Mouse (Mus musculus): ENCODE measurements around the gene Ppcdc. TPM values are rescaled to one million over a fixed set of nuclear protein-coding genes. Genes with fewer than 3 reads are reported as not detected.

Ppcdc gene
- polyA plus RNA-seq (2016; fragmentation: Nextera tagmentation; extraction: Ambion mirVana): 25.8 and 26.7 TPM in 2 replicates

DNA sequence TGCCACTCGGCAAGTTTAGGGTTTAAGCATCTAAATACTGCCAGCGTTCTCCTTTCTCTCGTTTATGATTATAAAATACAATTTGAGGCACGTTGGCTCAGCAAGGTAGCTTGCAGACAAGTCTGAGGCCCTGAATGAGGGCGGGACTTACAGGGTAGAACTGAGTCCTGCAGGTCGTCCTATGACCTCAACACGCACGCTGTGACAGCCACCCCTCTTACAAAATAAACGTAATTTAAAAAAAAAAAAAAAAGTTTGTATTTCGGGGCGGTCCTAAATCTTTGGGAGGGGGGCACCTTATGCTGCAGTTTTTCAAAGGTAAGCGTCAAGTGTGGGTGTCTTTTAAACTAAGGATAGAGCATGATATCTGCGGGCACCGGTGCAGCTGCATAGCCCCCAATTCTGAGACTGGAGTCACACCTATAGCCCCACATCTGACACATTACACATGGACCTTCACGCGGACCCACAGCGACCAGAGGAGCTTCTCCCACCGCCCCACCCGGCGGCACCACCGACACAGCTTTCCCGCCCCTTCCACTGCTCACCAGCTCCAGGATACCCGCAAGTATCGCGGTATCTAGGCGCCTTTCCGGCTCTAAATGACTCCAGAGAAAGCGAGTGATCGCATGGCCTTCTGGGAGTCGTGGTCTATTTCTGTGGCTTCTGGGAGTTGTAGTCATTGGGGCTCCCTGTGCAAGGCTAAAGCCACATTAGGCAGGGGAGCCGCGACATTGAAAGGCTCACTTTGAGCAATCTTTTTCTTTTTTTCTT is at the start of gene Ppcdc:
TSS of gene Ppcdc (minus strand) at position 603 of the 774 bp plus-strand sequence.
- Histone ChIP-seq H3K9me3 (replicated peaks) (no peaks in the 10 kb centered on the region), H3K27me3 (ENCODE audit: low read depth, poor library complexity, severe bottlenecking) (no peaks in the 10 kb centered on the region), H3K36me3 (peaks cover 23% of the 10 kb centered on the region), H3K4me3 (peak within 1 kb of the TSS; percentile 63), H3K27ac (replicated peaks) (peak within 1 kb of the TSS; percentile 91), H3K4me1 (peaks cover 20% of the 10 kb centered on the region)
- 3% methylated on average over 32 of the region's 32 CpGs for whole genome bisulfite sequencing
- peak; percentile 93 for DNase-seq (ENCODE audit: low spot score)

DNA sequence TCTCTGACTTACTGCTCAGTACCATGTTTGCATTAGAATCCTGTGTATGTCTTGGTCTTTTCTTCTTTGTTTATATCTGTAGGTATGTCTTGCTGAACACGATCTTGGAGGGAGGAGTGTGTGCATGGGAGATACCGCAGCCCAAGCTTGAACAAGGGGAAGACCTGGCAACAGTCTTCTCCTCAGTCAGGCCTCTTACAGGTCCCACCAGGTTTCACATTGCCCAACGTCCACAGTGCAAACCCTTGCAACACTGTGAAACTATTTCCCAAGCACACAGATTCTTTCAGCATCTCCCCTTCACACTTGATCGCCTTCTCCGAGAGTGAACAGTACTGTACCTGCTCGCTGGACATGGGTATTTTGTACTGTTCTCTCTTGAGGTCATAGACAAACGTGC is 47.9 kb upstream of the Ppcdc start:
- 80% methylated on average over 7 of the region's 7 CpGs for WGBS
- DNase-seq (ENCODE audit: low spot score): no peak
- H3K27me3 ChIP-seq (ENCODE audit: low read depth, poor library complexity, severe bottlenecking): peaks cover 20% of the 10 kb centered on the region

DNA sequence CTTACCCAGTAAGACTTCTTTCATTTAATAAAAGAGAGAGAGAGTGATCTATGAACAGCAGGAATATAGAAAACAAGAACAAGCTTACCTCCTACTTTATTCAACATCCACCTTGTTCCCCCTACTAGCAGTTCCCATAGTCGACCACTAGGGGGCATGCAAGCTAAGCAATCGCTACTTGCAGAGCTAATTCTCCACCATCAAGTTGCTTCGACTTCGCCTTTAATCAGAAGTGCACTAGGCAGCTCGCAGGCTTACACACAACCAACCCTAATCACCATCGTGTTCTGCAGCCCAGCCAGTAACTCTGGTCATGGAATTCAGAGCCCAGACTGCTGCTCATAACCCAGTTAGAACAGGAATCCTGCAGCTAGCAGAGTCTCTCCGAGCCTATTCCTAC is 45.9 kb upstream of the Ppcdc start:
- Histone ChIP-seq H3K27me3 (ENCODE audit: low read depth, poor library complexity, severe bottlenecking) (peaks cover 20% of the 10 kb centered on the region), H3K36me3 (no peaks in the 10 kb centered on the region), H3K27ac (replicated peaks) (no peak overlapping the region), H3K4me3 (no peak overlapping the region), H3K9me3 (replicated peaks) (0 out of 2 replicates have a peak, but pooled peaks cover 3% of the 10 kb centered on the region), H3K4me1 (peaks cover 4% of the 10 kb centered on the region; the same call in 1 of the 2 replicates)
- peak; percentile 73 for DNase-seq (ENCODE audit: low spot score)
- WGBS: 15% methylated on average over 7 of the region's 7 CpGs

More for the DNA sequence above, 47.9 kb upstream of the Ppcdc start:
- Histone ChIP-seq H3K36me3 (no peaks in the 10 kb centered on the region), H3K4me1 (peaks cover 4% of the 10 kb centered on the region; the same call in 1 of the 2 replicates), H3K4me3 (no peak overlapping the region), H3K9me3 (replicated peaks) (0 out of 2 replicates have a peak, but pooled peaks cover 3% of the 10 kb centered on the region), H3K27ac (replicated peaks) (no peak overlapping the region)

DNA sequence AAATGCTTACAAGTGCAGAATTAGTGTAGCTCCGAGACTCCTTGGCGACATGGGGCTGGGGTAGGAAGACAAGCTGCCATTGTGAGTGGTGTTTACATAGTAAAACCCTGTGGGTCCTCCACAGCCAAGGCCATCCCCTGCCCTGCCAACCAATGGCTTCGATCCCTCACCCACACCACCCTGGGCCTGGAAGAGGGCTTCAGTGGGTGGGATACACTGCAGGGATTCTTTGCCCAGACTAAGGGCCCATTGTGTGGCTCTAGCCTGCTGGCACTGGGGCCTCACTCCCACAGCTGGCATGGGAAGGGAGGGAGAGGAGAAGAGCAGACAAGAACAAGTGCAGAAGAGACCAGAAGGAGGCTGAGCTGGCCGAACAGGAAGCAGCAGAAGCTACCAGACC is 29.0 kb upstream of the Ppcdc start:
- Histone ChIP-seq H3K36me3 (no peaks in the 10 kb centered on the region), H3K9me3 (replicated peaks) (no peaks in the 10 kb centered on the region), H3K27me3 (ENCODE audit: low read depth, poor library complexity, severe bottlenecking) (peaks cover 10% of the 10 kb centered on the region), H3K27ac (replicated peaks) (no peak overlapping the region), H3K4me1 (peaks cover 32% of the 10 kb centered on the region), H3K4me3 (no peak overlapping the region)
- 80% methylated on average over 4 of the region's 4 CpGs for WGBS
- no peak for DNase-seq (ENCODE audit: low spot score)

DNA sequence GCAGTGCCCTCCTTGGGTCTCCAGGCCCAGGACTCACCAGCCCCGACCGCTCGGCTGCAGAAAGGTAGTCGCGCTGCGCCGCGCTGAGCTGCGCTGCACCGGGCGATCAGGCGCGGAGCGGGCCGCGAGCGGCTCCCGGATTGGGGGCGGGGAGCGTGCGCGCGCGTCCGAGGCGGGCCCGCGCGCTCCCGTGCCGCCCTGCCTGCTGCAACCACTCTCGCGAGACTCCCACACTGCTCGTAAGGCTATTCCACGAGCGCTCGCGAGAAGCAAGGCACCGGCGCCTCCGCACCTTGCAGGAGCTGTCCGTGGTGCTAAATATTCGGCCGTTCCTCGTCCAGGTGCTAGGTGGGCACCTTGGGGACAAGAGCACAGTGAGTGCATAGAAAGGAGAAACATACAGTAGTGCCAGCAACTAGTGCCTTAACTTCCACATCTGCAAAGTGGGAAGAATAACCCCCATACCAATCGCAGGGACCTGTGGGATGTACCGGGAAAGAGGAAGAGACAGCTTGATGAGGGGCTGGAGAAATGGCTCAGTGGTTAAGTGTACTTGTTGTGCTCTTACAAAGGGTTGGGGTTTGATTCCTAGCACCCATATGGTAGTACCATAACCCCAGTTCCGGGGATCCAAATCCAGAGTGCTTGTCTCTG is 28.1 kb upstream of the Ppcdc start, which contains the start of gene Scamp5:
TSS of gene Scamp5 (minus strand) at position 165 of the 654 bp plus-strand sequence.
- Histone ChIP-seq H3K9me3 (replicated peaks) (no peaks in the 10 kb centered on the region), H3K4me3 (peak within 1 kb of the TSS; percentile 78), H3K27ac (replicated peaks) (peak within 1 kb of the TSS; percentile 88), H3K4me1 (peaks cover 32% of the 10 kb centered on the region), H3K36me3 (no peaks in the 10 kb centered on the region), H3K27me3 (ENCODE audit: low read depth, poor library complexity, severe bottlenecking) (peaks cover 10% of the 10 kb centered on the region)
- WGBS: 2% methylated on average over 48 of the region's 48 CpGs
- DNase-seq (ENCODE audit: low spot score): peak; percentile 88

DNA sequence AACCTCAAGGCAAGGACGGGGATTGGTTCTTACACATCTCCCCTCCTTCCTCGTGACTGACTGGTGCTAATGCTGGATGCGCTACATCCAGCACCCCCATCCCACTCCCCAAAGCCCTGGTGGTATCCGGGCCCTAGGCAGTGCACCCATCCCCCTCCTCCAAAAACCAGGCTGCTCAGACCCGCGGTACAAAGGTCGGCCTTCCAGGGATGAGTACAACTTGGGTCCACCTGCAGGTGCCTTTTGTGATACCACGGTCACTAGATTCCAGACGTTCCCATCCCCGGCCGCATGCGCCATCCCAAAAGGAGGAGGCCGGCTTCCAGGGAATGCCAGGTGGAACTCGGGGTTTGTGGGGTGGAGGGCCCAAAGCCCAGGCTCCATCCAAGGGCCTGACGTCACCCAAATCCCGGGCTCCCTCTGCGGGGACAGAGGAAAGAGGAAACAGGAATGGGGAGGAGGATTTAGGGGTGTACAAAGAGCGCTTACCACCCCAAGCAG is 27.4 kb upstream of the Ppcdc start:
- Histone ChIP-seq H3K4me3 (peak overlapping the region; percentile 78), H3K36me3 (no peaks in the 10 kb centered on the region), H3K27me3 (ENCODE audit: low read depth, poor library complexity, severe bottlenecking) (peaks cover 10% of the 10 kb centered on the region), H3K4me1 (peaks cover 32% of the 10 kb centered on the region), H3K27ac (replicated peaks) (peak overlapping the region; percentile 88), H3K9me3 (replicated peaks) (no peaks in the 10 kb centered on the region)
- under 1% methylated on average over 18 of the region's 18 CpGs for whole genome bisulfite sequencing
- peak; percentile 48 for DNase-seq (ENCODE audit: low spot score)

DNA sequence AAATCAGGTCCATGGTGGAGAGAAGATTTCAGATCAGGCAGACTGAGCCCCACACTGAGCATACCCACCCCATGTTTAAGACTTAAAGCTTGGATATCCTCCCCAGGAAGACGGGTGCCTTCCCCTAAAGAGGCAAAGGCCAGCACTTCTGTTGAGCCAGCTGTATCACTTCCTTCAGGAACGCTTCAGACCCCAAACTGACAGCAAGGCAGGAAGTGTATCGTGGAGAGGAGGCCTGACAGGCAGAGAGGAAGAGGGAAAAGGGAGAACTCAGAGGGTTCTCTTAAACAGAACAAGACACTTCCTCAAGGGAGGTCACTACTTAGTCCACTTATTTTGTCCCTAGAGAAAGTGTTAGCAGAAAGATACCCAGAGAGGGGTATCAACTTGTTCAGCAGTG is 26.2 kb upstream of the Ppcdc start:
- whole genome bisulfite sequencing: 77% methylated on average over 3 of the region's 3 CpGs
- no peaks in the 10 kb centered on the region for H3K36me3 ChIP-seq
- H3K4me1 ChIP-seq: peaks cover 32% of the 10 kb centered on the region
- peaks cover 10% of the 10 kb centered on the region for H3K27me3 ChIP-seq (ENCODE audit: low read depth, poor library complexity, severe bottlenecking)
- no peaks in the 10 kb centered on the region for H3K9me3 ChIP-seq (replicated peaks)
- DNase-seq (ENCODE audit: low spot score): no peak
- 0 out of 2 replicates have a peak overlapping the region, but pooled peaks have one; percentile 78 for H3K4me3 ChIP-seq
- no peak overlapping the region for H3K27ac ChIP-seq (replicated peaks)

DNA sequence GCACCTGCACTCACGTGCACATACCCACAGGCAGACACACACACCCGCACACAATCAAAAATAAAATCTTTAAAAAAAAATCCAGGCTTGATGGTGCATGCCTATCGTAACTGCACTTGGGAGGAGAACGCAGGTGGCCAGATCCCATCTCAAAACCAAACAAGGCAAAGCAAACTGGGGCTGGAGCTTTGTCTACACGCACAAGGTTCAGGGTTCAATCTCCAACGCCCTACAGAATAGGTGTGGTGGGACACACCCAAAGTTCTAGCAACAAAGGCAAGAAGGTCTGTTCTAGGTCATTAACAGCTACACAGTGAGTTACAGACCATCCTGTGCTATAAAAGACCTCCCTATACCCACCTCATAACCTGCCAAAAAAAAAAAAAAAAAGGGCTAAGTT is 22.9 kb upstream of the Ppcdc start:
- WGBS: 86% methylated on average over 6 of the region's 6 CpGs
- no peak overlapping the region for H3K27ac ChIP-seq (replicated peaks)

DNA sequence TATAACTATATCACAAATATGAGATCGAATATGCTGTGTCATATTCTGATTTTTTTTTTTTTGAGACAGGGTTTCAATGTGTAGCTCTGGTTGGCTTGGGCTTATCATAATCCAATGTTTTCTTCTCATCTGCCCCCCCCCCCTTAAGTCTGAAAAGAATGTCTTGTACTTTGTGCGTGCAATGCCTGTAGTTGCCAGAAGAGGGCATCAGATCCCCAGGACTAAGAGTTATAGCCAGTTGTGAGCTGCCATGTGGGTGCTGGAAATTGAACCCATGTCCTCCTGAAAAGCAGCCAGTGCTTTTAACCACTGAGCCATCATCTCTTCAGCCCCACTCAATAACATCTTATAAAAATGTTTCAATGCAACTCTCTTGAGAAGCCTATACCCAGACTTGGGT is 19.8 kb upstream of the Ppcdc start:
- Histone ChIP-seq H3K9me3 (replicated peaks) (no peaks in the 10 kb centered on the region), H3K27ac (replicated peaks) (no peak overlapping the region), H3K27me3 (ENCODE audit: low read depth, poor library complexity, severe bottlenecking) (no peaks in the 10 kb centered on the region), H3K36me3 (no peaks in the 10 kb centered on the region), H3K4me3 (no peak overlapping the region), H3K4me1 (no peaks in the 10 kb centered on the region)
- DNase-seq (ENCODE audit: low spot score): no peak
- WGBS: 91% methylated on average over 2 of the region's 2 CpGs

More for the DNA sequence above, 22.9 kb upstream of the Ppcdc start:
- no peaks in the 10 kb centered on the region for H3K9me3 ChIP-seq (replicated peaks)
- no peaks in the 10 kb centered on the region for H3K36me3 ChIP-seq
- peaks cover 6% of the 10 kb centered on the region for H3K27me3 ChIP-seq (ENCODE audit: low read depth, poor library complexity, severe bottlenecking)
- peaks cover 23% of the 10 kb centered on the region for H3K4me1 ChIP-seq
- no peak overlapping the region for H3K4me3 ChIP-seq
- no peak for DNase-seq (ENCODE audit: low spot score)

DNA sequence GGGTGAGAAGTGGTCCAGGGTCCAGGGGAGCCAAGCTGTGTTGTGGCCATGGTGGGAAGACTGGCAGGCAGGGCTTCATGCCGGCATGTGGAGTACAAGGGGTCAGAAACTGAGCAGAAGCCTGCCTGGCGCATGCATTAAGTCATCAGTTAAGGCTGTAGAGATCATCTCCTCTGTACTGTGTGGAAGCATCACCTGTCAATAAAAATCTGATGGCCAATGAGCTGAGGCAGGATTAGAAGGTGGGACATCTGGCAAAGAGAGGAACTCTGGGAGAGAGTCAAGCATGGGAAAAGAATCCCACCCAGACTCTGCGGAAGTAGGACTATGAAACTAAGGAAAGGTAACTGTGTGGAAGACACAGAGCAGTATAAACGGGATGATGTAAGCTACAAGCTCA is 13.6 kb upstream of the Ppcdc start:
- WGBS: 90% methylated on average over 4 of the region's 4 CpGs
- Histone ChIP-seq H3K27ac (replicated peaks) (no peak overlapping the region), H3K4me1 (no peaks in the 10 kb centered on the region), H3K9me3 (replicated peaks) (no peaks in the 10 kb centered on the region), H3K4me3 (no peak overlapping the region), H3K36me3 (peaks cover 27% of the 10 kb centered on the region), H3K27me3 (ENCODE audit: low read depth, poor library complexity, severe bottlenecking) (no peaks in the 10 kb centered on the region)
- no peak for DNase-seq (ENCODE audit: low spot score)

DNA sequence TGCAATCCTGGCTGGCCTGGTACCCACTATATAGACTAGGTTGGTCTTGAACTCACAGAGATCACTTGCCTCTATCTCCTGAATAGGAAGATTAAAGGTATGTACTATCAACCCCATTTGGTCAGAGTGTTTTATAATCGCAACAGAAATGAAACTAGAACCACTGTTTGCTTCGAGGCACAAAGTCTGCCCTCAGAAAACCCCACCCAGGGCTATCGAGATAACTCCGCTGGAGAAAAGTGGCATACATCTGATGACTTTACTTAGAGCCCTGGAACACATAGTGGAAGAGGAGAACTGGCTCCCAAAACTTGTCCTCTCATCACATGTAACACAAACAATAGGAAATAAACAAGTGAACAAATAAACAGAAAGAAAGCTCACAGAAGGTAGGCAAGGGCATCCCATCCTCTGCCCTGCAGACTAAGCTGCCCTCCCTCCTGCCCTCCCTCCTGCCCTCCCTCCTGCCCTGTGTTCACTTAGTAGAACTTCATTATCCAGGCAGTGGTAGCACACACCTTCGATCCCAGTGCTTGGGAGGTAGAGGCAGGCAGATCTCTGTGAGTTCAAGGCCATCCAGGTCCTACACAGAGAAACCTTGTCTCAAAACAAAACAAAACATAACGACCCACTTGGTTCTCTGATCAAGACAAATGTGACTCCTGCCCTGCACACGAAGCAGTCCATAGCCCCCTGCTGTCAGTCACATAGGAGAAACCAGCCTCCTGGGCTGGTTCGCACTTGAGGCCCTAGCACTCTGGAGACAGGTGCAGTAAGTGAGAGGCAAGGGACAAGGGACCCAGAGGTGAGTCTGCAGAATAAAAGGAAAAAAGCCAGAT is 12.9 kb upstream of the Ppcdc start:
- H3K27me3 ChIP-seq (ENCODE audit: low read depth, poor library complexity, severe bottlenecking): no peaks in the 10 kb centered on the region
- no peaks in the 10 kb centered on the region for H3K4me1 ChIP-seq
- DNase-seq (ENCODE audit: low spot score): no peak
- no peak overlapping the region for H3K4me3 ChIP-seq
- no peak overlapping the region for H3K27ac ChIP-seq (replicated peaks)
- H3K36me3 ChIP-seq: peaks cover 33% of the 10 kb centered on the region
- WGBS: 87% methylated on average over 8 of the region's 8 CpGs
- no peaks in the 10 kb centered on the region for H3K9me3 ChIP-seq (replicated peaks)

DNA sequence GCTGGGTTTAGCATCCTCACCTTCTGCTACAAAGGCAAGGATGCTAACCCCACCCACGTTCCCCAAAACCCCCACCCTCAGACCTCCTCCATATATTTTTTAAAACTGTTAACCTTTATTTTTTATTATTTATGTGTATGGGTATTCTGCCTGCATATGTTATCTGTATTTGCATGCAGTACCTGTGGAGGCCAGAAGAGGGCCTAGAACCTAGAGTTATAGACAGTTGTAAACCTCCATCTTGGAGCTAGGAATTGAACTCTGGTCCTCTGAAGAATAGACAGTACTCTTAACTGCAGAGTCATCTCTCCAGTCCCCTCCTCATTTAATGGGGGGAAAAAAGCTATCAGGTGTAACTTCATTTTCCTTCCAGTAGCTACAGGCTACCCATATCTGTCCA is 9.8 kb upstream of the Ppcdc start:
- no peaks in the 10 kb centered on the region for H3K9me3 ChIP-seq (replicated peaks)
- DNase-seq (ENCODE audit: low spot score): no peak
- H3K27me3 ChIP-seq (ENCODE audit: low read depth, poor library complexity, severe bottlenecking): no peaks in the 10 kb centered on the region
- no peak overlapping the region for H3K27ac ChIP-seq (replicated peaks)
- 64% methylated on average over 1 of the region's 1 CpGs for WGBS
- peaks cover 6% of the 10 kb centered on the region; the same call in 1 of the 2 replicates for H3K4me1 ChIP-seq
- H3K4me3 ChIP-seq: no peak overlapping the region
- H3K36me3 ChIP-seq: peaks cover 59% of the 10 kb centered on the region

Measured in midbrain, embryonic 10.5 days (tissue).